Mouse (Mus musculus) embryonic stem cell, embryonic (primary cell): Measurements from ENCODE around the gene Gm28053.

Experiments used
- CTCF ChIA-PET, 4 experiments: fragments of 300-600 bp in 2 of 4; fragments of 350-600 bp in 2 of 4; sonication (Branson Sonifier 250); formaldehyde crosslinking; loops; one replicate each; lab custom pipeline; 2022; ENCODE audit warnings: inconsistent platforms in 2 of 4; lab: Charles Lee
- POLR2A ChIA-PET, 4 experiments: fragments of 300-600 bp in 2 of 4; fragments of 350-600 bp in 2 of 4; sonication (Branson Sonifier 250); formaldehyde crosslinking; loops; one replicate each; lab custom pipeline; 2022; ENCODE audit warnings: antibody characterized with exemption in 4 of 4, inconsistent platforms in 1 of 4; lab: Charles Lee

Gene Gm28053

DNA sequence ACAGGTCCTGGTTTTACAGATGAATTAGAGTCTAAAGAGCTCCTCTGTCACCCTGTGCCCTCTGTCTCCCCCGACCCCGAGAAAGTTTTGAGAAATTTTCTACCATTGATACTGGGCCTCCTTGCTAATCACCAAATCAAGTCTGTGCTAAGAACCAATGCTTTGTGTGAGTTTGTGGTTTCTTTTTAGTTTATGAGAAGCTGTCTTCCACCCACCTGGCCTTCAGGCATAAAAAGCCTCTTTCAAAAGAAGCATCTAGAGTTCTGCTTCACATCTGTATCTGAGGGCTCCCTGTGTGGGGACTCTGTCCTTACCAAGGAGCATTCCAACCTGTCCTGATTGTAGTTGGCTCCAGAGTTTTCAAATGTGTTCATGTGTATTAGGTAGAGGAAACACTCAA, 33.2 kb upstream of the Gm28053 start:
- POLR2A ChIA-PET = interaction anchor here in 1 of 4 experiments (1.1 kb wide), 1 partner anchor 11 kb away, joined by 3 read pairs; no protein-coding TSS in a partner anchor

GRCm38 (mm10) chr6:48685694-48686665, 32.4 kb upstream of the Gm28053 start:
- ChIA-PET POLR2A (no interaction called here), CTCF (interaction anchor here in 1 of 4 experiments (0.8 kb wide), 1 partner anchor 39 kb away, joined by 3 read pairs; the partner anchor contains the start of gene Gimap8)

More for the DNA sequence above, 33.2 kb upstream of the Gm28053 start:
- CTCF ChIA-PET = interaction anchor here in 1 of 4 experiments (0.6 kb wide), 1 partner anchor 157 kb away, joined by 3 read pairs; no protein-coding TSS in a partner anchor

GRCm38 (mm10) chr6:48687077-48687476, 31.3 kb upstream of the Gm28053 start:
- POLR2A ChIA-PET = no interaction called here
- CTCF ChIA-PET = no interaction called here

- ChIA-PET CTCF (interaction anchor here in 1 of 4 experiments (1.1 kb wide), 1 partner anchor 42 kb away, joined by 3 read pairs; the partner anchor contains the start of gene Gimap8), POLR2A (interaction anchor here in 1 of 4 experiments (0.6 kb wide), 1 partner anchor 276 kb away, joined by 3 read pairs; no protein-coding TSS in a partner anchor)
These were observed 29.1 kb upstream of the Gm28053 start for GRCm38 (mm10) chr6:48689320-48689719.

DNA sequence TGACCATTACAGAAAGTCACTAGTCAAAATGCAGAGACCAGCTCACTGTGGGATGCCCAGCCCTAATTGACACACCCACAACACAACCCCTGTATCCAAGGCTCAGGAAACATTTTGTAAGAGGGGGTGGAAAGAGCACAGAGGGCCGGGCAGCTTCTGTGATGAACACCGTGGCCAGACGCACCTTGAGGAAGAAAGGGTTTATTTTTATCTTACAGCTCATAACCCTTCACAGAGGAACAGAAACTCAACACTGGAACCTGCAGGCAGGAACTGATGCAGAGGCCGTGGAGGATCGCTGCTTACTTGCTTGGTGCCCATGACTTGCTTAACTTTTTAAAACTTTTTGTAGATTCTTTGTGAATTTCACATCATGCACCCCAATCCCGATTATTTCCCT, 25.4 kb upstream of the Gm28053 start:
- ChIA-PET CTCF (interaction anchor here in 1 of 4 experiments (0.6 kb wide), 1 partner anchor 60 kb away, joined by 3 read pairs; no protein-coding TSS in a partner anchor), POLR2A (interaction anchor here in 1 of 4 experiments (0.9 kb wide), 1 partner anchor 73 kb away, joined by 3 read pairs; no protein-coding TSS in a partner anchor)

DNA sequence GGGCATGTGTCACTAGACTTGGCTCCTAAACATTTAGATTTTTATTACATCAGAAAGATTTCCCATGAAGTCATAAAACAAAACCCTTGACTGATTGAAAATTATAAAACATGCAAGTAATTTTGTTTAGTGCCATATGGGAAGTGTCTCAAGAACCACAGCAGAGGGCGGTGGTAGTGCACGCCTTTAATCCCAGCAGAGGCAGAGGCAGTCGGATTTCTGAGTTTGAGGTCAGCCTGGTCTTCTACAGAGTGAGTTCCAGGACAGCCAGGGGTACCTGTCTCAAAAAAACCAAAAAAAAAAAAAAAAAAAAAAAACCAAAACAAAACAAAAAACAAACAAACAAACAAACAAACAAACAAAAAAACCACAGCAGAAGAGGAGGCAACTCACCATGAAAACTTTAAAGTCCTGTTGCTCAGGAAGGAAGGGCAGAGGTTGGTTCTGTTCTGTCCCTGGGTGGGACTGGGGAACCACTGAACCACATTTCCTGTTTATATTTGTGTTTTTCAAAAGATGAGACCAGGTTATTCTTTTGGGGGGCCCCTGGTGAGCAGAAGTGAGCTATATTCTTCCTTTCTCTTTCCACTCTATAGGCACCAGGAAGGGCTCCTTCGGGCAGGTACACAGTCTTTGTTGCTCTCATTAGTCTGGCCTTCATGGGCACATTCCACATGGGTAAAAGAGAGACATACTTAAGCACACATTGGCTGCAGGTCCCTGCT, 21.4 kb upstream of the Gm28053 start:
- POLR2A ChIA-PET = no interaction called here
- CTCF ChIA-PET = no interaction called here

GRCm38 (mm10) chr6:48697555-48697930, 20.9 kb upstream of the Gm28053 start:
- ChIA-PET POLR2A (no interaction called here), CTCF (no interaction called here)

DNA sequence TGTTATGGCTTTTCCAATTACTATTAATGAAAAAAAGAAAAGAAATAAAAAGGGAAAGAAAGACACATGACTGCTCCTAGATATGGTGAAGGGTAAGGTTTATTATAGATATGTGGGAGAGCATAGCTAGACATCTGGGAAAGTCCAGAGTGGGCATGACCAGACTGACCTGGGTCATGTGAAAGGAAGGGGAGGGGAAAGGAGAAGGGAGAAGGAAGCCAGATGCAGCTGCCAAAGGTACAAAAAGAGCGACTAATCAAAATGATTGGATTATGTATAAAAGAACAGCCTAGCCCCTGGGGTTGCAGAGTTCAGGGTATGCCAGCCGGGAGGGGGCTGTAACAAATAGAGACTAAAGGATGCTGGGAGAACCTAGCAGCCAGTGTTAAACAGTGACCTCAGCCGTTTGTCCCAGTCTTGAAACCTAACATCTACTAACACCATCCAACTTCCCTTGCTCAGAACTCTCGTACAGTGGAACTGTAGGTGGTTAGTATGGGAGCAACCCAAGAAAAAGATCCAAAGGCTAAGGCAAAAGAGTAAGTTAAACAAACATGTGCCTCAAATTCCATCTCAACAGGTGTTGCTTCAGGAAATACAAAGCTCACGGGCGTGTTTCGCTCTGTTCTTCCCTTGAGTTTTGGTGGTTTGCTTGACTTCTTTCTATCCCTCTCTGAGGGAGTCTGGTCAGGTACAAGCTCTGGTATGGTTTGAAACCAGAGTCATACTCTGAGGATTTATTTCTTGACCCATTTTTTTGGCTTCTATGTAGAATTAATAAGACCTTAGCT, 20.1 kb upstream of the Gm28053 start:
- CTCF ChIA-PET = interaction anchor here in 1 of 4 experiments (0.6 kb wide), 1 partner anchor 362 kb away, joined by 4 read pairs; no protein-coding TSS in a partner anchor
- POLR2A ChIA-PET = interaction anchor here in 1 of 4 experiments (0.5 to 1.6 kb wide), 3 partner anchors 10 to 45 kb away, joined by 3 to 4 read pairs (median 3); partner anchors contain the start of gene Gimap6

GRCm38 (mm10) chr6:48698888-48699287, 19.5 kb upstream of the Gm28053 start:
- ChIA-PET POLR2A (interaction anchor here in 1 of 4 experiments (0.5 to 1.6 kb wide), 3 partner anchors 9 to 44 kb away, joined by 3 to 4 read pairs (median 3); partner anchors contain the start of gene Gimap6), CTCF (interaction anchor here in 1 of 4 experiments (0.6 kb wide), 1 partner anchor 362 kb away, joined by 4 read pairs; no protein-coding TSS in a partner anchor)

- POLR2A ChIA-PET = interaction anchor here in 1 of 4 experiments (1.0 kb wide), 1 partner anchor 13 kb away, joined by 3 read pairs; no protein-coding TSS in a partner anchor
- CTCF ChIA-PET = no interaction called here
These were observed 17.9 kb upstream of the Gm28053 start for GRCm38 (mm10) chr6:48700251-48701075.

DNA sequence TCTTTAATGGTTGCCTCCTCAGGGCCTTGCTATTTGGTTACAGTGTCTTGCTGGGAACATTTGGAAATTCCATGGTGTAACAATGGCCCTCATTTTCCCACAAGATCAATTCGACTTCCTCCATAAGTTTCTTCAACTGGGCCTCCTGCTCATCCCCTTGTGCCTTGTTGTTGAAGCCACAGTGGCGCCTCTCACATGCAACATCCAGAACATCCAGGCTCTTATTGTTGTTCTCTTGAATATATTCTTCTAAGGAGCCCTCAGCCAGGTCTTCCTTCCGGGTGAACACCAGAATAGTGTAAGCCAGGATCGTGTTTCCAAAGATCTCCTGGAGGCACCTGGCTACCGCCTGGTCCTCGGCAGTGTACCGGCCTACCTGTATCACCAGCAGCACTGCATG, 16.3 kb upstream of the Gm28053 start:
- POLR2A ChIA-PET = interaction anchor here in 2 of 4 experiments (0.5 to 1.3 kb wide), 2 partner anchors 100 to 516 kb away, joined by 3 read pairs; no protein-coding TSS in a partner anchor
- CTCF ChIA-PET = no interaction called here

DNA sequence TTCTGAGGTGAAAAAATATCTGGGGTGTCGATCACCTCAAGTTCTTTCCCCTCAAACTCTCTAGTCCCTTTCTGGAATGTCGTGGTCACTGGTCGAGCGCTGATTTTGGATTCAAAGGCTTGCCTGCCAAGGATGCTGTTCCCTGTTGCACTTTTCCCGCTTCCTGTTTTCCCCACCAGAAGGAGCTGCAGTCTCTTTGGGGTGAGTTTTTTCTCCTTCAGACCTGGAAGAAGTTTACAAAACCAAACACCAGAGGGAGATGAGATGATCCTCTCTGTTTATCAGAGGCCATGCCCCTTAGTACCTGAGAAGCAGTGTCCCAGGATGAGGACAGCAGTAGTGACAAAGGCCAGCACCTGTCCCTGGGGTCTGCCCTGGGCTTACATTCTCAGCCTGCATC, 15.8 kb upstream of the Gm28053 start:
- CTCF ChIA-PET = interaction anchor here in 1 of 4 experiments (0.6 kb wide), 1 partner anchor 148 kb away, joined by 10 read pairs; no protein-coding TSS in a partner anchor

DNA sequence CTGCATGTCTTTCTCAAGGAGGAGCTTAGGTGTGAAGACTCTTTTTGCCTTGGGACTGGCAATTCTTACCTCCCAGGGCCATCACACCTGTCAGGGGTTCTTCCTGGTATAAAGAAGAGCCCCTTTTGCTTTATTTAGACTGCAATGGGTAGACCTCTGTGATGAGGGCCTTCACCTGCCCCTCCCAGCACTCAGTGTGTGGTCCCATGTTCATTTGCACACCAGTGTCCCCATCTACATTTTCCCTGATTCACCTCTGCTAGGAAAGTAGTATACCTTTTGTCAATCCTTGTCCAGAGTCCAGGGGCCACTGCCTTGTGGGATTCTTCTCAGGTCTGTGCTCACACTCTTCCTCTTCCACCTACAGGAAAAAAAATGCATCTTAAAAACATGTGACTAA, 14.3 kb upstream of the Gm28053 start:
- POLR2A ChIA-PET = no interaction called here
- CTCF ChIA-PET = interaction anchor here in 2 of 4 experiments (0.5 to 1.0 kb wide), 2 partner anchors 58 to 283 kb away, joined by 3 read pairs; no protein-coding TSS in a partner anchor

More for the DNA sequence above, 15.8 kb upstream of the Gm28053 start:
- POLR2A ChIA-PET = interaction anchor here in 2 of 4 experiments (0.5 to 1.3 kb wide), 2 partner anchors 100 to 516 kb away, joined by 3 read pairs; no protein-coding TSS in a partner anchor

- ChIA-PET CTCF (interaction anchor here in 1 of 4 experiments (0.8 kb wide), 1 partner anchor 60 kb away, joined by 4 read pairs; no protein-coding TSS in a partner anchor), POLR2A (no interaction called here)
These were observed 12.3 kb upstream of the Gm28053 start for GRCm38 (mm10) chr6:48706130-48706529.

DNA sequence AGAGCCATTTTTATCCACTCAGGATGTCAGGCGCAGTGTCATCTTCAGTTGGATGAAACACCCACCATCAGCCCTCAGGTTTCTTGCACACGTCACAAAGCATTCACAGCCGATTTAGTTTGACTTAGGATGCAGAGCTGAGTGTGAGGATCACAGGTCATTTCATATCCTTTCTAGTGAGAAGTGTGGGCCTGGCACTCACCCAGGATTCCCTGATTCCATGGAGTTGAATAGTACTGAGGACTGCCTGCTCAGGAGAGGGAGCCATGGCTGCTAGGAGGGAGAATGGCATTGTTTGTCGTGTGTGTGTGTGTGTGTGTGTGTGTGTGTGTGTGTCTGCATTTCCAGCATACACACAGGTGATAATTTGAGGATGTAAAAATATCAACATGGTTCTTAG, 1.9 kb downstream of the Gm28053 start:
- POLR2A ChIA-PET = interaction anchor here in 1 of 4 experiments (0.7 kb wide), 1 partner anchor 58 kb away, joined by 3 read pairs; no protein-coding TSS in a partner anchor
- CTCF ChIA-PET = interaction anchor here in 1 of 4 experiments (0.8 kb wide), 1 partner anchor 50 kb away, joined by 5 read pairs; the partner anchor contains the start of gene Gimap3

- ChIA-PET POLR2A (no interaction called here), CTCF (no interaction called here)
These were observed 5.1 kb downstream of the Gm28053 start for GRCm38 (mm10) chr6:48723468-48723867.
